Mouse (Mus musculus) kidney, postnatal 36 days (tissue): Measurements from ENCODE around the gene Klhl29.
"Not testable (repeated sequence)": the region's sequence is repeated elsewhere in the genome, so short reads cannot be mapped to it uniquely, and the experiment has no call there.

ENCODE experiments used
- DNase-seq, 2 experiments: peaks; one replicate each; pipeline ENCODE4 v3.0.0; 2021 to 2022; ENCODE audit warnings: mixed read lengths in 2 of 2

Gene Klhl29

DNA sequence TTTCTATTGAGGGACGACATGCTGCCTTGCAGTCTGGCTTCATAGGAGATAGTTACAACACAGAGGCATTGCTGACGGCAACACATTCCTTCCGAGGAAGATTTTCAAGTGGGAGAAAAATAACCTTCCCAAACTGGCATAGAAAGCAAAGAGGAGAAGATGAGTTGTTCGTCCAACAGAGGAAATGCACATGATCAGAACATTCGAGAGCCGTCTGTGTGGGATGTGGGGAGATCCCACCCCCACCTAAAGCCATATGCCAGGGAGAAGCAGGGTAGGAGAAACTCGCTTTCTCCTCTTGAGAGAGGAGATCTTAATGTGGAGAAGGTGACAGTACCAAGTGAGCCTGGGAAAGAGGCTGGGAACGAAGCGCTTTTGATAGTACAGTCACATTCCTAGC, 22.1 kb downstream of the Klhl29 start:
- no peak for DNase-seq

DNA sequence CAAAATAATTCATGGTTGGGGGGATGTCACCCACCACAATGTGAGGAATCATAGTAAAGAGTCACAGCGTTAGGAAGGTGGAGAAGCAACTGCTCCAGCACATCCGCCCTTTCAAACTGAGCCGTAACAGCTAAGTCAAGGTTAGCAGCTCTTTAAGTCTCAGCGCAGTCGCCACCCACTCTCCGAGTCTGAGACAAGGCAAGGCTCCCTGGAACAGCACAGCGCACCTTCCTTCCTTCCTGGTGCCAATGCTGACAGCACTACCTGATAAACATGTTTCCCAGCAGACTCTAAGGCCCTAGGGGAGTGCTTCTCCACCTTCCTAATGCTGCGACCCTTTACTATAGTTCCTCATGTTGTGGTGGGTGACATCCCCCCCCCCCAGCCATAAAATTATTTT, 22.7 kb downstream of the Klhl29 start:
- DNase-seq: no peak

DNA sequence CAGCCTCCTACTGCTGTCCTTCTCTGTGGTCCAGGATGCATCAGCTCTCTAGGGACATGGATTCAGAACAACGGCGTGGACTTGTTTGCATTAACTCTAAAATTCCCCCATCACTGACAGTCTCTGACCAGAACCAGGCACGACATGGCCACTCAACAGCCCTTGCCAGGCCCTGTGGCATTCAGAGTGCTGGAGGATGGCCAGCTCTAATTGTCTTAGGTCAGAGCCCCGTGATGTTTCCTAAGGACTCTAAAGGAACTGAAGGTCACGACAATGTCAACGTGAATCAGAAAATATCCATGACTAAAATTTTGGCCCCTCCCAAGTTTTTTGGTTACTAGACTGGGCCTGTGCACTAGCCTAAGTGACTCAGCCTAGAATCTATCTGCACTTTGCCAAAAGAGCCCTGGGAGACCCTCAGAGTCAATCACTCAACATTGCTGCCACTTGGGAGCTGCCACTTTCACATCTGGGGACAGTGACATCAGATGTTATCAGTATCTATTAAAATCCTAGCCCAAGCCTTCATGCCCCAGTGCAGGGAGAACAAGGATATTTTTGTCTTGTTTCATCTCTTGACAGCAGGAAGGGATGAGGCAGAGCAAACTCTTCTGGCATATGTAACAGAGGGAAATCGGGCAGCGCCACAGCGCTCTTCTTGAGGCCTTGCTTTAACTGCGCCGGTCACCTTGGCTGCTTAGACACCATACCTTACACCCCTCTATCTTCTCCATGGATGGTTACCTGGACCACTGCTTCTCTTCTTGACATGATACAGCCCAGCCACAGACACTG, 24.8 kb downstream of the Klhl29 start:
- no peak for DNase-seq

DNA sequence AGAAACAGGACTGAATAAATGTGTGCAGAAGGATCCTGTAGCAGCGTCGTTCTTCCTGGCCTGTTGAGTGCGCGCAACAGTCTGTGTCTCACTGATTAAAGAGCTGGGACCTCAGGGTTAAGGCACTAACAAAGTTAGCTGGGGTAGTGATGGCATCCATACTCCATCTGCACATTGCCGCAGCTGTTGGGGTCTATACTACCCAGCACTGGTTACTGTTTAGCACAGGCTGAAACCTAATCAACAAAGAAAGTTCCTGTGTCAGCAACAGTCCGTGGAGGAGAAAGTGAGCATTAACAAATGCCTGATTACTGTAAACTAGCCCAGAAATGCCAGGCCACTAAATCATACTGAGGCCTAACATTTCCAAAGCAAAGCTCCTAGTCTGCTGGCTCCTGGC, 30.4 kb downstream of the Klhl29 start:
- DNase-seq: peak in 1 of 2 experiments; percentile 7

DNA sequence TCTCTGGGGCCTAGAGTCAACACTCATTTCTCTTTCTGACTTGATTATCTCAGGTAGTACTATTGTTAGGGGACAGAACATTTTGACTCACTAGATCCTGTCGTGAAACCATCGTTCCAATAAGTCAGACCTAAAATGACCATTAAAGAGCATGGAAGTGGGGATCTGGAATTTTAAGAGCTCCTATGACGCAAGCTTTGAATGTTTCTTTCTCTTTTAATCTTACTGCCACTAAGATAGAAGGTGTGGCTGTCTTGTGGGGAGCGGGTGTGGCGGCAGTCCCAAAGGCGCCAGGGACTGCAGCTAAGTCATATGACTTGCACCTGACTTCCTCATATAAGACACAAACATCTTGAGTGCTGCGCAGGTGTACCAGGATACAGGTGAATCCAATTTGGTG, 31.0 kb downstream of the Klhl29 start:
- not testable (repeated sequence) for DNase-seq

DNA sequence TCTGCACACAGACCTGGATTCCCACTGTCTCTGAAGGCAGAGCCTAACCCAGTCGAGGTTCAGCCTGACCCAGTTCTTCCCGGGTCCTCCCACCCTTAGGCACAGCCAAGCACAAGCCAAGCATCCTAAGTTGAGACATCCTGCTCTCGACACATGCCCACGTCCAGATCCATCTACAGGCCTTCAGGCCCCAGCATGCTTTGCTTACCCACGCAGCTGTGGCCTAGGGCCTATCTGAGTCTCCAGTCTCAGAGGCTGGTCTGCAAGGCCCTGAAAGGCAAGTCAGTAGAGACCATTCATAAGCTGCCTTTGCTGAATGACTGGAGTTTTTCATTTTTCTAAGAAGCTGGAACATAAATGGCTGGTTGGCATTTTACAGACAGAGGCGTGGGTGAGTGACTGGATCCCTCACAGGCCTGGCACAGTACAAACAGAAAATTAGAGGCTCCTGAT, 35.3 kb downstream of the Klhl29 start:
- no peak for DNase-seq

DNA sequence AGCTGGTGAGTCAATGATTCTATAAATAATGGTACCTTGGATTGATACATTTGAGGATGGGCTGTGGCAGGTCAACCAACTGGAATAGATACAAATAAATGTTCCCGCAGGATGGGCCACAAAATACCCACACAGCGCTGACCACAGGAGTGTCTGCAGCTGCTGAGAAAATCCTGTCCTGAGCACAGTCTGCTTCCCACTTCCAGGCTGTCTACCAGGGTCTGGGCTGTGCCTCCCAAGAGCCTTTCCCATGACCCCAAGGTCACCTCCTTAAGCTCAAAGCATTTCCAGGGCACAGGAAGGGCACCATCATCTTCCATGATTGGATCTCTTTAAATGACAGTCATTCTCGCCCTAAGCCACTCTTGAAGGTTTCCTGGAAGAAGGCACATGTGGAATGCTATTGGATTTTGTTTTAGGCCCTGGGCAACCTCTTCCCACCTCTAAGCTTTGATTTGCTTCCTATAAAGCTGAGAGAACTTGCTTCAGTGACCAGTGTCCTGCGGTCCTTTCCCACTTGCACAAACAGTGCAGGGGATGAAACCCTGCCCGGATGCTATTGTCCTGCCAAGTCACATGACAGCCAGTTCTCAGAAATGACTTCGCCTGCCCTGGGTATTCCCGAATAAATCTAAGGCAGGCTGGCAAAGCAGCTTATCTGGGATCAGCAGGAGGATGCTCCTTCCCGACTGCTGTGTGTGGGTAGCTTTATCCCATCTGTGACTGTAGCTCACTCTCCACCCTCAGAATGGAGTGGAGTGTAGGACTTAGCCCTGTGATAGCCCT, 38.4 kb downstream of the Klhl29 start:
- DNase-seq: peak; percentile 37 to 52

DNA sequence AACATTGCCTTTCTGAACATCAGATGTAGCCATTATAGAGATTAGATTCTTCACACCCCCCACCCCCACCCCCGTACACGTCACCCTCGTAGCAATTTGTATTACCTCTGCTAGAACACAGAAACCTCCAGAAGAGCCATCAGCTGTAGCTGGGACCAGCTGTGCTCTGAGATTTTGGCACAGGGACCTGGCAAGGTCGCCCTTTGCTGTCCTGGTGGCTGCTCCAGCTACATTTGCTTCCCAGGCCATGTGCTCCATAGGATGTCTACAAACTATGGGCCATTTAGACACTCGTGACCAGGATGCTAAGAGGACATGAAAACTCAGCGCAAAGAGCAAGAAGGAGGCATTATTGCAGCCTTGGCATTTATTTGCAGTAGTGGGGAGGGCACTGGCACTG, 39.2 kb downstream of the Klhl29 start:
- no peak for DNase-seq

DNA sequence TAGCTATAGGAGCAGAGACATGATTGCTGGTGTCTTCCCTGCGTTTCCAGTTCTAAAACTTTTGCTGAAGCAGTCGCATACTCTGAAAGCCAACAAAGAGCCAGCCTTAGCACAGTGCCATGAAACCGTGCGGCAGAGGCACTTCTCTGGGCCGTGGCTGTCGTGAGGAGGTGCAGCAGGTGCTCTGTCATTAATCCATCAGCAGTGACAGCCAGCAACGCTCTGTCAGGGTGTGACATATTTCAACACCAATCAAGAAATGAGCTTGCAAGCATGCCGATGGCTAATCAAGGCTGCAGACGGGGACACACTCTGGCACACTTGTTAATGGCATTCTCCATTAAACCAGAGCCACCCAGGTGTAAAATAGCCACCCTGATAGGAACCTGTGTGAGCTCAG, 40.5 kb downstream of the Klhl29 start:
- no peak for DNase-seq

DNA sequence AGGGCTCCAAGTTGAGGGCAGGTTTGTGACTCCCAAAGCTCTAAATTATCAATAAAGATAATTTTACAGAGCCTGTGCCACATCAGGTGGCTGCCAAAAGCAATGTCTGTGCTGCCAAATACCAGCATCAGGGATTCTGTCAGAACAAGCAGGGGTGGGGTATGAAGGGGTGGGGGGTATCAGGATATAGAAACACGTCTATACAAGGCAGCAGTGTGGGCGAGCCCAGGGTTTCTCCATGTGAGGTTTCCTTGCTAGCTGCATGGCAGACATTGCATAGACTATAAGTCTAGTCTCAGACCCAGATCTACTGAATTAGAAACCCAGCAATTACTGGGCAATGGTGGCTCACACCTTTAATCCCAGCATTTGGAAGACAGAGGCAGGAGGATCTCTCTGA, 41.3 kb downstream of the Klhl29 start:
- no peak for DNase-seq

DNA sequence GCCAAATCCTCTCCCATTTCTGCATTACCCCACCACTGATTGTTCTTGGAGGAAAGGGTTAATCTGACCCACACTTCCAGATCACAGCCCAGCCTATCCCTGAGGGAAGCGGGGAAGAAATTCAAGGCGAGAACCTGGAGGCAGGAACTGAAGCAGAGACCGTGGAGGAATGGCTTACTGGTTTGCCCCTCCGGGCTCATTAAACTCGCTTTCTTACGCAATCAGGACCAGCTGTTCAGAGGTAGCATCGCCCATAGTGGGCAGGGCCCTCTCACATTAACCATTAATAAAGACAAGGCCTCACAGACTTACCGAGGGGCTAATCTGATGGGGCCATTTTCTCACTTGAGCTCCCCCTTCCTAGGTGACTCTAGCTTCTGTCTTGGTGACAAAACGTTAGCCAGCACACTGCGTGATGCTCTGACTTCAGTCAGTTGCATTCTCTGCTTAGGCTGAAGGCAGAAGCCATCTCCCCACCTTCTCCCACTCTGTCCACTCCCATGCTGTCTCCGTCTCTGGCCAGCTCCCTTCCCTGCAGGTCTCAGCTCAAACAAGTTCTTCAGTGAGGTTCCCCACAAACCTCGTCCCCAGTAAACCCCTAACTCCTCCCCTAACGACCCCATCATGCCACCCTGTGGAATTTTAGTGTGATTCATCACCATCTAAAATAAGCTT, 43.5 kb downstream of the Klhl29 start:
- DNase-seq: peak; percentile 51 to 68

DNA sequence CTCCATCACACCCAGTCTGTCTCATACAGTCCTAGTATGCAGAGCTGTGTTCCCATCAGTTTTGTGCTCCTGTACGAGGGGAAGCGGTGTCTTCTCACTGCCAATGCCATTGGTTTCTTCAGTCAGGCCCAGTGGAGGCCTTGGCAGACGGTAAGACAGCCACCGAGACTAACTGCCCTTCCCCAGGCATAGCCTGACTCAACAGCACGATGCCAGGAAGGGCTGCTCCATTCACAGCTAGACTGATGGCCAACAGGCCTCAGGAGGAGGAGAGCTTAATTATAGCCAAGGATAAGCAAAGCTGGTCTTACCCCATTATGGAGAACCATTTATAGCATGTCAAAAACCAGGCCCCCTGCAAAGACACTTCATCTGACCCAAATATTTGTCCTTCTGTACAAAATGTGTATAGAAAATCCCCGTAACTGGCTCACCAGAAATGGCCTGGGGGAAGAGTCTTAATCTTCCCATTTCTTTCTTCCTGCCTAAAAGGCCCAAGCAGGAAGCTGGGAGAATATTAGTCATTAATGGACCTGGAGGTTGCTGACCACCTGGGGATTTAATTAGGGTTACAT, 44.9 kb downstream of the Klhl29 start:
- no peak for DNase-seq

DNA sequence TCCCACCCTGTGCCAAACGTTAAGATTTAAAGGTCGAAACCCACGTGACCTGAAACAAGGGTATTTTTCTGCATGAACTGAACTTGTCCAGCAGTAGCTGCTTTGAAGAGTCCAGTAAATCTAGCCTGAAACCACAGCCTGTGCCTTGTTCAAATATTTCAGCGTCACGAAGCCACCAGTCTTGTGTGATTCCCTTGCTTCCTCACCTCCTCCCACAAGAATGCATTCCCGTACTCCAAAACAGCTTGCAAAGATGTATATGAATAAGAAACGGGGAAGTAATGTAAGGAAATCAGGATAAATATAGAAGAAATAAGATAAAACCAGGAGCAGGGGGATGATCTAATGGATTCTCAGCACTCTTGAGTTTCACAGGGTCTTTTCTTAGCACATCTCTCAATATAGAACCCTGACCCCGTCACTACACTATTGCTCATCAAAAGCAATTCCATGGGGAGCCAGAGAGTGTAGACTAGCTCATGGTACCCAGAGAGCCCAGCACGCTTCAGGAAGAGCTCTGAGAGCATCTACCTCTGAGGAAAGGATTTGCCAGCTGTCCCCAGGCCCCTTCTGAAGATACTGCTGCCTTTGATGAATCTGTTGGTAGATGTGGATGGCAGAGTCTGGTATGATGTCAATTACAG, 52.9 kb downstream of the Klhl29 start:
- no peak for DNase-seq

DNA sequence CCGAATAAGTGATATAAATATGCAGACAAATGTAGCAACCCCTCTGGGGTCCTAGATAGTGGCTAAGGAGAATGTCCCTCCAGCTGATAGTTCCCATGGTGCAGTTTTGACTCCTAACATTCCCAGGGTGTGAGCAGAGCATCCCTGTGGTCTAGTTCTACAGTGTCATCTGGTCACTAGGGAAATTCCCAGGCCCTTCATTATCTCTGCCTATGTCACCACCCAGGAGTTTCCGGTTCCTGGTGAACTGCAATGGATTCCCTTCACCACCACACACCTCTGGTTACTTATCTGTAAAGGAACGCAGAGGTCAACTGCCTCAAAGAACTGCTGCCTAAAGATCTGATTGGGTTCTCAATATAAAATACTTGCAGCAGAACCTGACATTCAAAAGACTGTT, 54.5 kb downstream of the Klhl29 start:
- DNase-seq: no peak

DNA sequence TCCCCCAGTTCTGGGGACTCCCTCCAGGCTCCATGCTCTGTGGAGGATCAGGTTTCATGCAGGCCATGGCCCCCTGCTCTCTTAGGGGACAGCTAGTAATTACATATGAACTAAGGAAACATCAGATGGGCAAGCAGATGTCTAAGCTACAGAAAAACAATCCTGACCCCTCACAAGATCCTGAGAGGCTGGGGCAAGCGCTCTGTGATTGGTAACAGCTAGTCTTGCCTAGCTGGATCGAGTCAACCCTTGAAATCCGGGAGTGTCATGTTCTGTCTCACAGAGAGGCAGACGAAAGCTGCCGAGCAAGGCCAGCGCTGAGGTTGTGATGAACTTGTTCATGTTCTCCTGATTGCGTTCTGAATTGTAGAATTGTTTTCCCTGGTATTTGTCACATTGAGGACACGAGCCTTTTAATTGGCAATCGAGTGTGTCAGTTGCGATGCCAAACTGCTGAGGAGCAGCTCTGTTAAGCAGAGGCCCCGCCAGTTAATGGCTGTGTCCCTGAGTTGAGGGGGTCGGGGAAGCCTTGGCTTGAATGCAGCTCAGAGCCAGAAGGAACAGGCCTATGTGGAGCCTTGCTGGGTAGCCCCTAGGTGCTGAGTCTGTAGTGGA, 56.0 kb downstream of the Klhl29 start:
- no peak for DNase-seq

DNA sequence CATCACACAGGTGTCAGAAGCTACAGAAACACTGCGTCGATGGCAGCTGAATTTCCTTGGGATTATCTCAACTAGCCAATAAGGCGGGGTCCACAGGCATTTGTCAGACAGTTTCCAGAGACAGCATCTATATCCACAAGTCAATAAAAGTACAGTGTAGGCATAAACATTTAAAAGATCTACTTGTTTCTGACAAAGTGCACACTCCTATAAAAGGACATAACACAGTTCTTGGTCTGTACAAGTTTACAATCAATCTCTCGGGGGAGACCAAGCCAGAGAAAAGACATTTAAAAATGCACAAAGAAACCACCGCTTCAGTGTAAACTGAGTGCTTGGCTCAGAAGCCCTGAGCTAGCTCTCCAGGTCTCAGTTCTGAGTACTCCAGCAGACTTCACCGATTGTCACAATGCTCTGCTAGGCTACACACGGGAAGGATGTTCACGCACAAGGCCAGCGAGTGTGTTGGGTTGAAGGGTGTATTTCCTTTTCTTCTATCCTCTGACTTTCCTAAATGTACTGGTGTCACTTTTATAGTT, 59.4 kb downstream of the Klhl29 start:
- no peak for DNase-seq

DNA sequence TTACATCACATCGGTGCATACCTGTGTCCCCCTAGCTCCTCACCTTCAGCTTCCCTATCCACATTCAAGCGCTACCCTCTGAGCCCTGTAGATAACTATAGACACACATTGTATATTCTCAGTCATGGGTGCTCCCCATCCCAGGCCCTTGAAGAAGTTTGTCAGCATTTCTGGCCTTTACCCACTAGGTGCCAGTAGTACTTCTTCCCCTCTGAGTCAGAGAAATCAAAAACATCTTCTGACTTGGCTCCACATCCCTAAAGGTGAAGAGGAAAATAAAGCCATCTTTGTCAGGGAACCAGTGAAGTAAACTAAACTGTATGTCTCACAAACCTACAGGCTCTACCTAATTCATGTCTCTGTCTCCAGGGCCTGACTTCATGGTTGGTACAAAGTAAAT, 67.6 kb downstream of the Klhl29 start:
- no peak for DNase-seq

DNA sequence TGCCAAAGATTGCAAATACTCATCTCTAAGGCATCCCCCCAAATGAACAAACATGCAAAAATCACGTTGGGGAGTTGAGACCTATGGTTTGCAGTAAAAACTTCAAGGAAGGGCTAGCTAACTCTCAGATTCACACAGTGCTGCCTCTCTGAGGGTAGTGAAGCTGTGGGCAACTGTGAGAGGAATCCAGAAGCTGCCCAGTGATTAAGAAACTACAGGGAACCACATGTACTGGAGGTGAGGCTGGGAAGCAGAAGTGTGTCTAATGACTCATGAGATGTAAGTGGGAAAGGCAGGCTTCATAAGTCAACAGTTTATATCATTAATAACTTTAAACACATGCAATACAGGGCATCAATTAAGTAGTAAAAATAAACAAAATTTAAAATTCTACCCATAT, 70.0 kb downstream of the Klhl29 start:
- DNase-seq: no peak

DNA sequence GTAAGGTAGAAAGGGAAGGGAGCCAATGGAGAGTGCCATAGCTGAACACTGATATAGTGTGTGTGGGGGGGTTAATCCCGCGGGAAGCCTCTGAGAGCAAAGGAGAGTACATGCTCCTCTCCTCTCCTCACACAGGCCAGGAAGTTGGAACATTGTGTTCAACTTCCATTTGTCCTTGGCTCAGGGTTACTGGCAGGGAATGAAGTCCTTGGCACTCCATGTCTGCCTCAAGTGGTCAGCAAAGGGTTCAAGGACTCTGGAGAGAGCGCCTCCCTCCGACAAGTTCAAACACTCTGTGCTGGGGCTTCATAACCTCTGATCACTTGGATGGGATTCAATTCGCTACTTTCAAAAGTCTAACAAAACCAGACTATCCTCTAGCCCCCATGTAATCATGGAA, 71.6 kb downstream of the Klhl29 start:
- no peak for DNase-seq

DNA sequence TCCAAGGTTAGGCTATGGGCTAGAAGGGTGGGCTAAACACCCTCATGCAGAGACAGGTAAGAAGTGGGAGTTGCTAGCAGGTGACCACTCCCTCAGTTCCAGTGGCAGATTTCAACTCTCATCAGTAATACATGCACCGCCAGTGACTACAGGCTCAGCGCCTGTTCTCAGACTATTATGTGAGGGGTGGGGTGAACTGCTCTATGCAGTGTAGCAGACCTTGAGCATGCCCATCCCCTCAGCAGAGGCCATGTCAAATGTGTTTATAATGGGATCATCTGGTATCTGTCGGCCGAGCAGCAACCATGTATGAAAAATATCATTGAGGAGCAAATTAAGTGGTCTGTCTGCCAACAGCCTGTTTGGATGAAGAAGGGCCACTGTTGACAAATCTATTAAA, 72.4 kb downstream of the Klhl29 start:
- no peak for DNase-seq

DNA sequence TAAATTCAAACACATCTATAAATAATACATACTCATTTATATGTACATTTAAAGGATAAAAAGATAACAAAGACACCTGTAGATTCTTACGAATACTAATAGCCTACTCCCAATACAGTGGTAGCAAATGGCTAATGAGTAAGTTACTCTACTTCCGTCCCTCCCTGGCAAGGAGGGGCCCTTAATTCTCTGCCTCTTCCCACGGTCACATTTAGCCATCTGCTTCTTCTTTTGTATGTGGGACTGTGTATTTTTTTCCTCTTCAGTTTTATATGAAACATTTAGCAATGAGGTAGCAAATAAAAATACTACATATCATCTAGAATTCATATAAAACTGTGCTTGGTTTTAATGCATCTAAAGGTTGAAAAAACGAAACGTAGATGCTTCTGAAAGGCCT, 73.6 kb downstream of the Klhl29 start:
- DNase-seq: no peak

DNA sequence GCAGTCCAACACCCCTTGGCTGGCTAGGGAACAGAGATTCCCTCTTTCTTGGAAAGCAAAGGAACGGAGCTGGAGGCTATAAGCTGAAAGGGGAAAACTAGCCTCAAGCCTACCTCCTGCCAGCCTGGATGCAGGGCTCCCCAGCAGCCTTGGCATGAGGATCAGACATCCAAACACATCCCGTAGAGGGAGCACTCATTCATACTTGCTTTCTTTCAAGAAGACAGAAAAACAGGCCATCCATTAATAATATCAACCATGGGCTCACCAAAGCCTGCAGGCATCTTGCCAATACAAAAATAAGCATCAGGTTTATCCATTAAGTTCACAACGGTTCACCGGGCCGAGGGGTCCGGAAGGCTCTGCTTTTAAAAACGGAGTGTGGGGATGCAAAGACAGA, 79.1 kb downstream of the Klhl29 start:
- DNase-seq: no peak
